Mouse (Mus musculus) embryonic facial prominence, embryonic 12.5 days (tissue): Measurements from ENCODE around the gene Ccn2. TPM values are rescaled to one million over a fixed set of nuclear protein-coding genes. Genes with fewer than 3 reads are reported as not detected.

Experiments
- ATAC-seq: fragments of 200-750 bp; cut with Nextera tagmentation; 2 replicates; pipeline ENCODE4 v1.8.0; 2017; ENCODE audit not compliant: insufficient number of reproducible peaks, insufficient read depth, low FRiP score, low TSS enrichment
- H3K27ac ChIP-seq: fragments of 300-500 bp; sonication (generic); 2 replicates; pipeline ENCODE4 v1.5.1; 2016; ENCODE audit warnings: mild to moderate bottlenecking
- H3K27me3 ChIP-seq: fragments of 300-500 bp; sonication (generic); 2 replicates; pipeline ENCODE4 v1.6.1; 2016; ENCODE audit warnings: mild to moderate bottlenecking, moderate library complexity
- H3K36me3 ChIP-seq: fragments of 300-500 bp; sonication (generic); 2 replicates; pipeline ENCODE4 v1.6.1; 2016; ENCODE audit warnings: mild to moderate bottlenecking
- H3K4me1 ChIP-seq: fragments of 300-500 bp; sonication (generic); 2 replicates; pipeline ENCODE4 v1.6.1; 2016
- H3K4me2 ChIP-seq: fragments of 300-500 bp; sonication (generic); replicated peaks from 2 replicates; pipeline ENCODE4 v1.6.1; 2016; ENCODE audit warnings: mild to moderate bottlenecking, moderate library complexity
- H3K4me3 ChIP-seq: fragments of 300-500 bp; sonication (generic); 2 replicates; pipeline ENCODE4 v1.5.1; 2016; ENCODE audit warnings: mild to moderate bottlenecking
- H3K9ac ChIP-seq: fragments of 300-500 bp; sonication (generic); 2 replicates; pipeline ENCODE4 v1.6.1; 2016; ENCODE audit warnings: mild to moderate bottlenecking, moderate library complexity
- H3K9me3 ChIP-seq: fragments of 300-500 bp; sonication (generic); 2 replicates; pipeline ENCODE4 v1.6.1; 2016; ENCODE audit warnings: mild to moderate bottlenecking, moderate library complexity
- WGBS: fragments of 180-500 bp; shearing (Covaris S2); methylation state at CpG from one replicate; pipeline ENCODE4 v1.1.7; 2016; 5-methylcytosine and 5-hydroxymethylcytosine counted together
- polyA plus RNA-seq: library from polyadenylated mRNA; unstranded; fragments of >200 nt; fragmentation: Nextera tagmentation; extraction: Ambion mirVana; gene quantifications from 2 replicates; pipeline ENCODE4 v1.2.1, GENCODE M21; 2016

The Ccn2 gene
- polyA plus RNA-seq, 1 experiment from 2014 or later, result 9.6 TPM

DNA sequence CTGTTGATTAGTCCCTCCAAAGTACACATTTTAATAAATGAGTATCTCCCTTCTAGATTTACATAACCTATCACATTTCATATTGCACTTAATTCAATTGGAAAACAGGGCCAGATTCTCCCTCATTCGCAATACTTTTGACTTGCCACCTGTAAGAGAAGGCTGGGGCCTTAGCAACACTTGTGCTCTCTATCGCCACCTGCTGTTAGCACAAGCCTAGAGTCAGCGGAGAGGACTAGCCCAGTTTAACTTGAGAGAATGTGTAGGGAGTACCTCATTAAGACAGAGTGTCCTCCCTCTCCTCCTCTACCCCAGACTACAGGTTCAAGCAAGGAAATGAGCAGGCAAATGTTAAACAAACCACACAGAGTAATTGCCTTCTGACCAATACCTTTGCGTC, 4.1 kb upstream of the Ccn2 start:
- Histone ChIP-seq H3K27ac (no peak overlapping the region), H3K36me3 (no peaks in the 10 kb centered on the region), H3K4me2 (no peak overlapping the region), H3K9me3 (no peaks in the 10 kb centered on the region), H3K4me3 (no peak overlapping the region), H3K27me3 (no peaks in the 10 kb centered on the region), H3K9ac (no peak overlapping the region), H3K4me1 (peaks cover 19% of the 10 kb centered on the region)
- no peak for ATAC-seq
- WGBS, result 16% methylated on average over 4 of the region's 4 CpGs

DNA sequence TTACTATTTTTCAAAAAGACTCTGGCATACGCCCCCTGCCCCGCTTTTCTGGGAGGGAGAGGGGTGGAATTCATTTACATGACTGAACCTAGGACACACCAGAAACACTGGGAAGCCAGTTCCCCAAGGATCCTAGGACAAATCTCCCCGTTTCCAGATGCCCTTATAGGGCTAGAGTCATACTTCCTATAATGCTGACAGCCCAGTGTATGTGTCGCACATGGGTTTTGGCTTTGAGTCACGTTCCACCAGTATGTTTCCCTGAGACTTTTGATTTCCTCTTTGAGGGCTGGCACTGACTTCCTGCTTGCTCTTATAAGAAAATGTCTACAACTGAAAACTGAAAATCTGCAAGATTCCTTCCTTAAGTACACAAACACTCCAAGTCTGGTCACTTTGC, 3.5 kb upstream of the Ccn2 start:
- H3K27ac ChIP-seq, result no peak overlapping the region
- H3K4me3 ChIP-seq, result no peak overlapping the region
- H3K9me3 ChIP-seq, result no peaks in the 10 kb centered on the region
- H3K4me2 ChIP-seq, result no peak overlapping the region
- 51% methylated on average over 5 of the region's 5 CpGs for whole genome bisulfite sequencing
- H3K9ac ChIP-seq, result no peak overlapping the region
- H3K27me3 ChIP-seq, result no peaks in the 10 kb centered on the region
- H3K4me1 ChIP-seq, result peaks cover 26% of the 10 kb centered on the region
- no peak for ATAC-seq
- no peaks in the 10 kb centered on the region for H3K36me3 ChIP-seq

DNA sequence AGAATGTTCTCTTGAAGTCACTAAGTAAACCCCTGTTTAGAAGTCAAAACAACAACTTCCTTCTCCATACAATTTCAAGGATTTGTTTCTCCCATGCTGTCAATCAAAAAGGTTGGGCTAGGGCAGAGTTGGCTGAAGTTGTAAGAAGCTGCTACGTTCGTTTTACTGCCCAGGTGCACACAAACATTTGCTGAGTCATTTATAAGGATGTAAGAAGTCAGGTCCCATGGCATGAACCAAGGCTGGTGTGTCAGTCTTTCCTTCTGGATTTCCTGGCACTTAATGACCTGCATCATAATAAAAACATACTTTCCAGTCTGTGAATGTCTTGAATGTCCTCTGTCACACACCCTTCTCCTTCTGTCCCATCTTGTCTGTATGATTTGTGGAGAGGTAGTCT, 2.9 kb upstream of the Ccn2 start:
- WGBS, result 61% methylated on average over 2 of the region's 2 CpGs
- Histone ChIP-seq H3K4me3 (no peak overlapping the region), H3K4me1 (peaks cover 30% of the 10 kb centered on the region), H3K36me3 (no peaks in the 10 kb centered on the region), H3K9ac (no peak overlapping the region), H3K27me3 (no peaks in the 10 kb centered on the region), H3K4me2 (no peak overlapping the region), H3K27ac (no peak overlapping the region), H3K9me3 (no peaks in the 10 kb centered on the region)
- ATAC-seq, result no peak

DNA sequence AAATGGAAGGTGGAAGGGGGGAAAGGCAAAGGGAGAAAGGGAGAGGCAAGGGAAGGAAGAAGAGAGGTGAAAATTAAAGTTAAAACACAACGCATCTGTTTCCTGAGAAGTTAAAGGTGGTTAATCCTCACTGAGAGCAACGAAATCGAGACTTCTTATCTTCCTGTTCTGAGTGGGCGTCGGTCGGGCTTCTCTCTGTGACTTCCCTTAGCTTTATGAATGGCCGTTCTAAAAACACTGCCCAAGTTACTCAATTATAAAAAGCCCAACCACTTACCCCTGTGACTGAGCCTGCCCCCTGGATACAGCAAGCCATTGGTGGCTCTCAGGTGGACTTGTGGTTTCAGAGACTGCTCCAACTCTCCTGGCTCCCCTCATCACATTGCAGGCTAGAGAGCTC, 2.3 kb upstream of the Ccn2 start:
- Histone ChIP-seq H3K36me3 (no peaks in the 10 kb centered on the region), H3K27me3 (no peaks in the 10 kb centered on the region), H3K4me2 (no peak overlapping the region), H3K9me3 (no peaks in the 10 kb centered on the region), H3K4me1 (peaks cover 35% of the 10 kb centered on the region), H3K27ac (no peak overlapping the region), H3K9ac (no peak overlapping the region), H3K4me3 (no peak overlapping the region)
- no peak for ATAC-seq
- WGBS, result 47% methylated on average over 7 of the region's 7 CpGs

DNA sequence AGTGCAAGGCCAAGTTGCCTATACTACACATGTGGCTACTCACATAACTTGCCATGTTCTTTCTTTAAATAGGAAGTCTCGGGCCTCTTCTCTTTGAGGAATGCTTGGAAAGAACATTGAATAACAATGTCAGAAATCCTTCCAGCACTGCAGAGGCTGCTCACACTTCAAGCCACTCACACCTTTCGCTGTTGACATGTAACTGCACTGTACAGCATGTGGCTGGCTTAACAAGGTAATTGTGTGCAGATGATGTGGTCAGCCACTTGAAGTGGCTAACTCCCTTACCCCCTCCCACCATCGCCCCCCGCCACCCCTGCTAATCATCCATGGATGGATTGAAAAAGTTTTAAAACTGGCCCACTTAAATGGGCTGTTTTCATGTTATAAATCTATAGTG, 1.7 kb upstream of the Ccn2 start:
- Histone ChIP-seq H3K9me3 (no peaks in the 10 kb centered on the region), H3K36me3 (no peaks in the 10 kb centered on the region), H3K4me2 (no peak overlapping the region), H3K4me1 (peaks cover 35% of the 10 kb centered on the region), H3K27ac (no peak overlapping the region), H3K9ac (no peak overlapping the region), H3K27me3 (no peaks in the 10 kb centered on the region), H3K4me3 (no peak overlapping the region)
- WGBS, result 36% methylated on average over 4 of the region's 4 CpGs
- ATAC-seq, result no peak

DNA sequence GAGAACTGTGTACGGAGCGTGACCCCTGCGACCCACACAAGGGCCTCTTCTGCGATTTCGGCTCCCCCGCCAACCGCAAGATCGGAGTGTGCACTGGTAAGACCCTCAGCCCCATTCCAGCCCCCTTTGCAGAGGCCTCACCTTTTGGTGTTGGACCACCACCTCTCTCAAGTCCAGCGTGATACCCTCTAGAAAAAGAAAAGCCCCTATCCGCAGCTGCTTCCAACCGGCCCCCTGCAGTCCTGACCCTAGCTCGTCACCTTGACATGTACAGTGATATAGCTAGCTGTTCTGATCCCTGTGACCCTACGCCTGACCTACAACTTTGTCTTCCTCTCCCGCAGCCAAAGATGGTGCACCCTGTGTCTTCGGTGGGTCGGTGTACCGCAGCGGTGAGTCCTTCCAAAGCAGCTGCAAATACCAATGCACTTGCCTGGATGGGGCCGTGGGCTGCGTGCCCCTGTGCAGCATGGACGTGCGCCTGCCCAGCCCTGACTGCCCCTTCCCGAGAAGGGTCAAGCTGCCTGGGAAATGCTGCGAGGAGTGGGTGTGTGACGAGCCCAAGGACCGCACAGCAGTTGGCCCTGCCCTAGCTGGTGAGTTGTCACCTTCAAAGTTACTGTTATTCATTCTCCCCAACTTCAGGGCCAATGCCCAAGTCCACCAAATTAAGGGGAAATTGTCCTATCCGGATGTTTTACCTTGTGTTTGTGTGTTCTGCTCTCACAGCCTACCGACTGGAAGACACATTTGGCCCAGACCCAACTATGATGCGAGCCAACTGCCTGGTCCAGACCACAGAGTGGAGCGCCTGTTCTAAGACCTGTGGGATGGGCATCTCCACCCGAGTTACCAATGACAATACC, 994 bp downstream of the Ccn2 start:
- Histone ChIP-seq H3K4me1 (peaks cover 35% of the 10 kb centered on the region), H3K27ac (peak overlapping the region; percentile 82; the same call in 1 of the 2 replicates), H3K27me3 (no peaks in the 10 kb centered on the region), H3K36me3 (no peaks in the 10 kb centered on the region), H3K4me2 (peak overlapping the region; percentile 72), H3K9ac (peak overlapping the region; percentile 82), H3K9me3 (no peaks in the 10 kb centered on the region), H3K4me3 (peak overlapping the region; percentile 61)
- WGBS, result 15% methylated on average over 31 of the region's 31 CpGs
- peak; percentile 23; the same call in 1 of the 2 replicates for ATAC-seq

DNA sequence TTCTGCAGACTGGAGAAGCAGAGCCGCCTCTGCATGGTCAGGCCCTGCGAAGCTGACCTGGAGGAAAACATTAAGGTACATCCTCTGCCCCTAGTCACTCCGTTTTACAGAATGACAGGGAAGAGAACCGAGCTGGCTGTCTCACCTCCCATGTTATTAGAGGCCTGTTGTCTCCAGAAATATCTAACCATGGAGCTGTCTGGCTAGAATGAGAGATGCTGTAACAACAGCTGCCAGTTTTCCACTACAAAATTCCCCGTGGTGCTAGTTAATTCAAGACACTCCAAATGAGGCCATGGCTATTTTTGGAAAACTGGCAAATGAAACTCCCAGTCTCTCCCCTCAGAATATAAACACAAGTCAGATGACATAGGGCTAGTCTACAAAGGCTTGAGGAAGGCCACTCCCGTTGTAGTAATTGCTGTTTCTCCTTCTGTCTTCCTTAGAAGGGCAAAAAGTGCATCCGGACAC, 1.7 kb downstream of the Ccn2 start:
- Histone ChIP-seq H3K4me2 (peak overlapping the region; percentile 72), H3K27ac (0 out of 2 replicates have a peak overlapping the region, but pooled peaks have one; percentile 60), H3K9ac (no peak overlapping the region), H3K36me3 (no peaks in the 10 kb centered on the region), H3K27me3 (no peaks in the 10 kb centered on the region), H3K4me3 (peak overlapping the region; percentile 61), H3K4me1 (peaks cover 31% of the 10 kb centered on the region), H3K9me3 (no peaks in the 10 kb centered on the region)
- no peak for ATAC-seq
- 47% methylated on average over 7 of the region's 7 CpGs for WGBS

DNA sequence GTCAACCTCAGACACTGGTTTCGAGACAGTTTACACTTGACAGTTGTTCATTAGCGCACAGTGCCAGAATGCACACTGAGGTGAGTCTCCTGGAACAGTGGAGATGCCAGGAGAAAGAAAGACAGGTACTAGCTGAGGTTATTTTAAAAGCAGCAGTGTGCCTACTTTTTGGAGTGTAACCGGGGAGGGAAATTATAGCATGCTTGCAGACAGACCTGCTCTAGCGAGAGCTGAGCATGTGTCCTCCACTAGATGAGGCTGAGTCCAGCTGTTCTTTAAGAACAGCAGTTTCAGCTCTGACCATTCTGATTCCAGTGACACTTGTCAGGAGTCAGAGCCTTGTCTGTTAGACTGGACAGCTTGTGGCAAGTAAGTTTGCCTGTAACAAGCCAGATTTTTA, 2.5 kb downstream of the Ccn2 start:
- Histone ChIP-seq H3K4me3 (no peak overlapping the region), H3K4me2 (peak overlapping the region; percentile 72; the same call in 1 of the 2 replicates), H3K36me3 (no peaks in the 10 kb centered on the region), H3K27me3 (no peaks in the 10 kb centered on the region), H3K9ac (no peak overlapping the region), H3K27ac (no peak overlapping the region), H3K9me3 (no peaks in the 10 kb centered on the region), H3K4me1 (peaks cover 31% of the 10 kb centered on the region)
- ATAC-seq, result no peak
- WGBS, result 79% methylated on average over 4 of the region's 4 CpGs

DNA sequence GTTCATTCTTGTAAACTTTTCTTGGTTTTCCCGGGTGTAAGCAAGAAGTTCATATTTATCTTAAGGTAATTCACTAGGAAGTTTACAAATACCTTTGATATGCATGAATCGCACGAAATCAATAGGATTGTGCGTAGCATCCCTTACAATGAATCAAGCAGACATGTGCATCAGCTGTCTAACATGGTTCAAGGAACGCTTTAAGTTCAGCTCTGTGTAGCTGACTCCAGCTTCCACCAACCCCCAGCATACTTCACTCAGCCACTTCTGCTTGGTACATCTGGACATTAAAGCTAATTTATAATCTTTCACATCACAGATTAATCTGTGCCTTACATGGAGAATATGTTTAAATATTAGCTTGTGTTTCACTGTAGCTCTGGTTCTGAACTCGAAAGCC, 3.5 kb downstream of the Ccn2 start:
- no peaks in the 10 kb centered on the region for H3K36me3 ChIP-seq
- no peak overlapping the region for H3K9ac ChIP-seq
- H3K4me1 ChIP-seq, result peaks cover 25% of the 10 kb centered on the region
- no peak overlapping the region for H3K27ac ChIP-seq
- WGBS, result 92% methylated on average over 6 of the region's 6 CpGs
- no peaks in the 10 kb centered on the region for H3K27me3 ChIP-seq
- no peak for ATAC-seq
- no peak overlapping the region for H3K4me2 ChIP-seq
- no peak overlapping the region for H3K4me3 ChIP-seq
- H3K9me3 ChIP-seq, result no peaks in the 10 kb centered on the region

DNA sequence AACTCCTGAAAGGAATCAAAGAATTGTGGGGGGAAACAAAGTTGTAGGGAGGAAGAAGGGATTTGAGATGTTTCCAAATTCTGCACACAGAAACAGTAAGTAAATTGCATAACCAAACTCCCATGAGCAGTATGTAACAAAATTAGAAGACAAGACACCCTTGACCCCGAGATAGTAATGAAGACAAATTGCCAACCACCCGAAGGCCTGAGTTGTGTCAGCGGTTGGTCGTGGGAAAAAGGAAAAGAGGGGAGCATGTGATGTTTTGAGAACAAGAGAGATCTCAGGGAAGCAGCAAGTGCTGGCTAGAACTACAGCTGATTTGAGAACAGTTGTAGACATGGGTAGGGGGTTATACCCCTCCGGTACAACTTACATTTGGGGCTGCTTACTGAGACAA, 4.6 kb downstream of the Ccn2 start:
- Histone ChIP-seq H3K4me1 (peaks cover 20% of the 10 kb centered on the region; the same call in 1 of the 2 replicates), H3K9ac (no peak overlapping the region), H3K9me3 (no peaks in the 10 kb centered on the region), H3K4me2 (no peak overlapping the region), H3K27me3 (no peaks in the 10 kb centered on the region), H3K4me3 (no peak overlapping the region), H3K36me3 (no peaks in the 10 kb centered on the region), H3K27ac (no peak overlapping the region)
- WGBS, result 82% methylated on average over 5 of the region's 5 CpGs
- ATAC-seq, result no peak

DNA sequence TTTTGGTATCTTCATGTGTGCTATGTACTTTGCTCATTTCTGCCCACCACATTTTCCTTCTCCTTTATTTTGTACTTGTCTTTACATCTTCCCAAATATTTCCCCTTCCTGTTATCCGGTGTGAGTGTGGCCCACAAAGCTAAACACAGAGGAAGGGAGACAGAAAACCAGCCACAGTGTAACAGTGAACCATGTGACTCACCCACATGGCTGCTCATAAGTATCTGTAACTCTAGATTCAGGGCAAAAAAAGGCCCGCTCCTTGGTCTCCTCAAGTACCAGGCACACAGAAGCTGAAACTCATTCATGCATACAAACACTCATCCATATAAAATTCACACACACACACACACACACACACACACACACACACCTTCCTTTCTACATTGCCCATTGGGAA, 7.8 kb downstream of the Ccn2 start:
- Histone ChIP-seq H3K9me3 (no peaks in the 10 kb centered on the region), H3K9ac (no peak overlapping the region), H3K36me3 (no peaks in the 10 kb centered on the region), H3K27ac (no peak overlapping the region), H3K4me1 (no peaks in the 10 kb centered on the region), H3K4me2 (no peak overlapping the region), H3K4me3 (no peak overlapping the region), H3K27me3 (no peaks in the 10 kb centered on the region)
- ATAC-seq, result no peak
- WGBS, result 67% methylated on average over 2 of the region's 2 CpGs

DNA sequence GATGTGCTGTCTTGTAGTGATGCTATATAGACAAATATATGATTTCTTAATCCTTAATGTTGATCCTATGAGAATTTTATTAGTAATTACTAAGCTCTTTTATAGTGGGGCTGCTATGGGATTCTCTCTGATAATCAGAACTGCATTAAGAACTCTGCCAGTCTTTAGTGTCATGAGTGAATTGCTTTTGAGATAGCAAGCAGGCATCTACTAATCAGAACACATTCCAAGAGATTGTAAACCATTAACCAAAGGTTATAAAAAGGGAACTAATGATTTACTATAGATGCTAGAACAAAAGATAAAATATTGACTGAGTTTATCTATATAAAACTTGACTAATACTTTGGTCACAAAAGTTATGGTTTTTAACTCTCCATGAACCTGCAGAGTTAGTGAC, 8.5 kb downstream of the Ccn2 start:
- Histone ChIP-seq H3K9me3 (no peaks in the 10 kb centered on the region), H3K36me3 (no peaks in the 10 kb centered on the region), H3K4me3 (no peak overlapping the region), H3K27ac (no peak overlapping the region), H3K4me1 (no peaks in the 10 kb centered on the region), H3K27me3 (no peaks in the 10 kb centered on the region), H3K9ac (no peak overlapping the region), H3K4me2 (no peak overlapping the region)
- no peak for ATAC-seq
